Comparison of ENCODE assay signal across 8 mouse cellular contexts in genomic region chr6:105678778-105679177, GRCm38 (mm10). TPM values are rescaled to one million over a fixed set of nuclear protein-coding genes. Genes with fewer than 3 reads are reported as not detected.
DNase-seq lines count a peak whose midpoint lies in the region; ATAC-seq and TF ChIP-seq lines count a peak whose summit lies in the region.
"Had no signal": no experiment of that assay in that cellular context is flagged by ENCODE, and none has a peak within 500 bp of the region (broad histone marks: within the 10 kb centered on the region; RNA-seq: fewer than 3 reads in every experiment).

No protein-coding gene starts in this region.

- H3K4me1 ChIP-seq in forebrain, postnatal 0 days (ENCODE audit: insufficient read depth): no peaks in the 10 kb centered on the region
- peaks cover 10% of the 10 kb centered on the region; the same call in 1 of the 2 replicates for H3K4me1 ChIP-seq in midbrain, embryonic 12.5 days

- 4% methylated on average over 5 of the region's 5 CpGs for WGBS in forebrain, postnatal 0 days
- WGBS in midbrain, embryonic 12.5 days: 7% methylated on average over 5 of the region's 5 CpGs

- H3K4me3 ChIP-seq in forebrain, postnatal 0 days (ENCODE audit: low read depth, low read length): peak overlapping the region; percentile 54
- 0 out of 2 replicates have a peak overlapping the region, but pooled peaks have one; percentile 0 for H3K4me3 ChIP-seq in midbrain, embryonic 12.5 days

- ATAC-seq in forebrain, postnatal 0 days: no peak
- no peak for ATAC-seq in midbrain, embryonic 12.5 days (ENCODE audit: low FRiP score, low read depth)

- no peaks in the 10 kb centered on the region for H3K9me3 ChIP-seq in forebrain, postnatal 0 days (ENCODE audit: low read length)
- H3K9me3 ChIP-seq in midbrain, embryonic 12.5 days: no peaks in the 10 kb centered on the region

- no peak overlapping the region for H3K9ac ChIP-seq in forebrain, postnatal 0 days
- no peak overlapping the region for H3K9ac ChIP-seq in midbrain, embryonic 12.5 days (replicated peaks)

- peaks cover 12% of the 10 kb centered on the region for H3K27me3 ChIP-seq in forebrain, postnatal 0 days (ENCODE audit: insufficient read depth, low read length)
- H3K27me3 ChIP-seq in midbrain, embryonic 12.5 days: peaks cover 33% of the 10 kb centered on the region

- no peak overlapping the region for H3K27ac ChIP-seq in forebrain, postnatal 0 days (ENCODE audit: low read depth, low read length)
- no peak overlapping the region for H3K27ac ChIP-seq in midbrain, embryonic 12.5 days (replicated peaks)

- TF ChIP-seq CTCF in forebrain, postnatal 0 days (IDR thresholded peaks at IDR 0.05; ENCODE audit: low read depth): no peak

- peak; percentile 10 for DNase-seq in right cerebral cortex, adult 18-20 months
- no peak for DNase-seq in right cerebral cortex, postnatal 36 days (ENCODE audit: low spot score in 2 of 2)
- DNase-seq in forebrain, postnatal 0 days: peak; percentile 21
- DNase-seq in Muller cell, postnatal 12 days (ENCODE audit: inconsistent ontology term): no peak
- no peak for DNase-seq in urinary bladder, adult 2 months (ENCODE audit: low spot score)
- no peak for DNase-seq in kidney, postnatal 10 days
- DNase-seq: lung, adult 2 months had no signal

- H3K4me2 ChIP-seq in forebrain, postnatal 0 days (ENCODE audit: low read depth): peak overlapping the region; percentile 80
- H3K4me2 ChIP-seq in midbrain, embryonic 12.5 days (replicated peaks): peak overlapping the region; percentile 2; the same call in 1 of the 2 replicates

- H3K36me3 ChIP-seq in forebrain, postnatal 0 days (ENCODE audit: insufficient read depth): no peaks in the 10 kb centered on the region
- H3K36me3 ChIP-seq in midbrain, embryonic 12.5 days: no peaks in the 10 kb centered on the region

RNA-seq across cellular contexts. Expression of gene Cntn4, which starts 1.3 kb away (rescaled TPM):
- total RNA-seq in forebrain, postnatal 0 days (2014; rRNA removed): 15.2 and 23.3 TPM in 2 replicates
- 9.1 and 13.9 TPM in 2 replicates for polyA plus RNA-seq in forebrain, postnatal 0 days (2015; fragmentation: Nextera tagmentation; extraction: Ambion mirVana)
- 3.4 and 3.5 TPM in 2 replicates for polyA plus RNA-seq in midbrain, embryonic 12.5 days (2016; fragmentation: Nextera tagmentation; extraction: Ambion mirVana)
- polyA plus RNA-seq in urinary bladder, adult 2 months (2012; rRNA removed): 9.7 and 12.1 TPM in 2 replicates

Comparison
In these comparisons a context has a peak if more than half of its experiments do, and no peak if none do; other contexts are left out.
1. DNase-seq: peak in right cerebral cortex, adult 18-20 months (single experiment) and forebrain, postnatal 0 days (single experiment); none in right cerebral cortex, postnatal 36 days (0 of 2), Muller cell, postnatal 12 days (single experiment), urinary bladder, adult 2 months (single experiment) and kidney, postnatal 10 days (single experiment).